Mouse (Mus musculus) liver, embryonic 12.5 days (tissue): ENCODE data around the gene Dars2. TPM values are rescaled to one million over a fixed set of nuclear protein-coding genes. Genes with fewer than 3 reads are reported as not detected.
A peak's percentile ranks its signal among the peaks of the same experiment; 100 is the strongest.

Experiments used
- ATAC-seq: fragments of 200-750 bp; cut with Nextera tagmentation; 2 replicates; pipeline ENCODE4 v1.8.0; 2017; ENCODE audit warnings: moderate number of reproducible peaks, mild to moderate bottlenecking, moderate library complexity
- H3K27ac ChIP-seq: fragments of 300-500 bp; sonication (generic); 2 replicates; pipeline ENCODE4 v1.5.1; 2016; ENCODE audit warnings: mild to moderate bottlenecking
- H3K27me3 ChIP-seq: fragments of 300-500 bp; sonication (generic); replicated peaks from 2 replicates; pipeline ENCODE4 v1.6.1; 2016; ENCODE audit warnings: mild to moderate bottlenecking, moderate library complexity
- H3K36me3 ChIP-seq: fragments of 300-500 bp; sonication (generic); 2 replicates; pipeline ENCODE4 v1.6.1; 2016; ENCODE audit warnings: mild to moderate bottlenecking, moderate library complexity
- H3K4me1 ChIP-seq: fragments of 300-500 bp; sonication (generic); 2 replicates; pipeline ENCODE4 v1.6.1; 2016
- H3K4me2 ChIP-seq: fragments of 300-500 bp; sonication (generic); 2 replicates; pipeline ENCODE4 v1.6.1; 2016; ENCODE audit warnings: mild to moderate bottlenecking, moderate library complexity
- H3K4me3 ChIP-seq: fragments of 300-500 bp; sonication (generic); 2 replicates; pipeline ENCODE4 v1.5.1; 2016; ENCODE audit warnings: mild to moderate bottlenecking, moderate library complexity
- H3K9ac ChIP-seq: fragments of 300-500 bp; sonication (generic); 2 replicates; pipeline ENCODE4 v1.6.1; 2016; ENCODE audit warnings: mild to moderate bottlenecking, moderate library complexity
- H3K9me3 ChIP-seq: fragments of 300-500 bp; sonication (generic); replicated peaks from 2 replicates; pipeline ENCODE4 v1.6.1; 2016; ENCODE audit warnings: mild to moderate bottlenecking, moderate library complexity
- WGBS: fragments of 180-500 bp; shearing (Covaris S2); methylation state at CpG from one replicate; pipeline ENCODE4 v1.1.7; 2016; ENCODE audit not compliant: insufficient replicate concordance; 5-methylcytosine and 5-hydroxymethylcytosine counted together
- polyA plus RNA-seq: library from polyadenylated mRNA; unstranded; fragments of >200 nt; fragmentation: Nextera tagmentation; extraction: Ambion mirVana; gene quantifications from 2 replicates; pipeline ENCODE4 v1.2.1, GENCODE M21; 2016

Gene Dars2
- polyA plus RNA-seq, 1 experiment from 2014 or later: 50.2 TPM

DNA sequence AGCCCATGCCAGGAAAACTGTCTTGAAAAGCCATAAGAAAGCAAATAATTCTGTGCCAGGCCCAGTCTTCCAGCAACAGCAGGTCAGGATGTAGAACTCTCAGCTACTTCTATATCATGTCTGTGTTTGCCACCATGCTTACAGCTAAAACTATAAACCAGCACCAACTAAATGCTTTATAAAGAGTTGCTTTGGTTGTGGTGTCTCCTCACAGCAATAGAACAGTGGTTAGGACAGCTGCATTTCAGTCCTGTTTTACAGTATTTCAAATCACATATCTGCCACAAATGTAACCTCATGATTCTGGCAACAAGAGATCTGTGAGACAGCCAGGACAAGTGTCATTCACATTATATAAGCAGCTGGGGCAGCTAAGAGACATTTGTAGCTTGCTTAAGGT is 29.6 kb downstream of the Dars2 start:
- no peak overlapping the region for H3K9ac ChIP-seq
- H3K27me3 ChIP-seq: no peaks in the 10 kb centered on the region
- peaks cover 24% of the 10 kb centered on the region for H3K4me1 ChIP-seq
- no peak for ATAC-seq
- H3K36me3 ChIP-seq: peaks cover 91% of the 10 kb centered on the region
- no peak overlapping the region for H3K4me2 ChIP-seq
- peak overlapping the region; percentile 85 for H3K27ac ChIP-seq
- H3K4me3 ChIP-seq: no peak overlapping the region
- H3K9me3 ChIP-seq: no peaks in the 10 kb centered on the region

DNA sequence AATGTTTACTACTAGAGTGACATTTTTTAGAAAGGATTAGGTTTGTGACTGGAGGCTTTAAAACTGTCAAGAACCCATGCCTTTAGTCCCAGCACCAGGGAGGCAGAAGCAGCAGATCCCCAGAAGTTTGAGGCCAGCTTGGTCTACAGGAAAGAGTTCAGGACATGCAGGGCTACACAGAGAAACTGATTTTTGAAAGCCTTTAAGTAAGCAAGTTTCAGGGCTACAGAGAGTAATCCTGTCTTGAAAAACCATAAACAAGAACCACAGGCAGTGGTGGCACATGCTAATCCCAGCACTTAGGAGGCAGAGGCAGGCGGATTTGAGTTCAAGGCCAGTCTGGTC is 30.1 kb downstream of the Dars2 start:
- peaks cover 91% of the 10 kb centered on the region for H3K36me3 ChIP-seq

DNA sequence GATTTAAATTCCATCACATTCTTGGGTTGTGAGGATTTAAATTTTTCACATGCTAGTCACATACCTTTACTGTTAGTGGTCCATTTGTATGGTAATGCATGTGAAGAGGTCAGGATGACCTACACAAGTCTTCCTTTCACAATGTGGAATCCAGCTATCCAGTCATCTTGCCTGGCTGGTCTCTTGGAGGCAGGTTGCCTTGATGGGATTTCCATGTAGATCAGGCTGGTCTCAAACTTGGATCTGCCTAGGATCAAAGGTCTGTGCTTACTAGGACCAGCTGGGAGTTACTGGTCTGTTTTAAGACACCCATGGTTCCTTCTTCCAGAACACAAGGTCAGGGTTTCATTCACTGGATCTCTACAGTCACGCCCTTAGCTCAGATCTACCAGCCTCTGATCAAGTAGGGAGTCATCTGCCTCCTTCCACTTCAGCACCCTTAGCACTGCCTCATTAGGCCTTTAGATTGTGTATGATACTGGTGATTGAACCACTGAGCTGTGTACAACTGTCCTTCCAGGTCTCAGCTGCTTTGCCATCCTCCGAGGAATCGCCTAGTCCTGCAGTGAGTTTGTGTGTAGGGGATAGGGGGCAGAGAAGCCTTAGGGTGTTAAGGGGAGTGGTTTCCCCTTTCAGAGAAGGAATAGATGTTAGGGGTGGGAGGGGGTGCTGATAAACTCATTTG is 30.6 kb downstream of the Dars2 start:
- peaks cover 85% of the 10 kb centered on the region for H3K36me3 ChIP-seq
- H3K27me3 ChIP-seq: no peaks in the 10 kb centered on the region
- peak overlapping the region; percentile 85 for H3K27ac ChIP-seq
- ATAC-seq: peak; percentile 66
- no peak overlapping the region for H3K9ac ChIP-seq
- peaks cover 24% of the 10 kb centered on the region for H3K4me1 ChIP-seq
- H3K9me3 ChIP-seq: no peaks in the 10 kb centered on the region
- H3K4me3 ChIP-seq: no peak overlapping the region
- 5% methylated on average over 3 of the region's 3 CpGs for WGBS
- H3K4me2 ChIP-seq: no peak overlapping the region

More for the DNA sequence above, 30.1 kb downstream of the Dars2 start:
- H3K27me3 ChIP-seq: no peaks in the 10 kb centered on the region
- ATAC-seq: no peak; the same call in 1 of the 2 replicates
- peaks cover 24% of the 10 kb centered on the region for H3K4me1 ChIP-seq
- H3K4me3 ChIP-seq: no peak overlapping the region
- H3K9ac ChIP-seq: no peak overlapping the region
- 71% methylated on average over 1 of the region's 1 CpGs for WGBS
- peak overlapping the region; percentile 85 for H3K27ac ChIP-seq
- no peaks in the 10 kb centered on the region for H3K9me3 ChIP-seq
- H3K4me2 ChIP-seq: no peak overlapping the region

DNA sequence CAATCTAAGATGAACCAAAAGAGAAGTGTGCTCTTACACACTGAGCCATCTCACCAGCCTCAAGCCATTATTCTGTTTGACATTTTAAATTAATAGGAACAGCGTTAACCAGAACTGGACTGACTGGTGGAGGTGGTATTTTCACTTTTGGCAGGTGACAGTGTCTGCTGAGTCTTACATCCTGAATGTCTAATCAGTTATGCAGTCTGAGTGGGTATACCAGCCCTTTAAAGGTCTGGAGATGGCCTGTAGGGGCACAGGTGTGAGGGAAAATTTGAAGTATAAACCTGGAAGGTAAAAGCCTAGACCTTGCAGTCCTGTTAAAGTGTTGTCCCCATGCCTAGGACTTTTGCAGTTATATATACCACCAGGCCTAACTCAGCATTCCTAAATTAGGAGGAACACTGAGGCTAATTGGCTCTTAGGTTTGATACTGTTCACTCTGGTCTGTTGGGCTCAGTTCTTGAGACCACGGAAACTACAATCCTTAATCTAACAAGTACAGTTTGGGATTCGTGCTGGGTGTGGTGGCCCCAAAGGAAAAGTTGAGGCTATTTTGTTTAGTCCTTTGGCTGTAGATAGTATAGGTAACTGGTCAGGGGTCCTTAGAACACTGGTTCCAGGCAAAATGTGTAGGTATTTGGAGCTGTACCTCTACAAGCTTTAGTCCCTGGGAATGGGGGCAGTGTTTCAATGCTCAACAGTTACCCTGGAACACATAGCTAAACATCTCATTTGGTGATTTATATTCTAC is 31.3 kb downstream of the Dars2 start:
- Histone ChIP-seq H3K4me3 (no peak overlapping the region), H3K9me3 (no peaks in the 10 kb centered on the region), H3K27ac (peak overlapping the region; percentile 85), H3K9ac (peak overlapping the region; percentile 35), H3K36me3 (peaks cover 78% of the 10 kb centered on the region), H3K4me1 (peaks cover 26% of the 10 kb centered on the region), H3K27me3 (no peaks in the 10 kb centered on the region), H3K4me2 (no peak overlapping the region)
- 9% methylated on average over 3 of the region's 3 CpGs for WGBS
- peak; percentile 45 for ATAC-seq

DNA sequence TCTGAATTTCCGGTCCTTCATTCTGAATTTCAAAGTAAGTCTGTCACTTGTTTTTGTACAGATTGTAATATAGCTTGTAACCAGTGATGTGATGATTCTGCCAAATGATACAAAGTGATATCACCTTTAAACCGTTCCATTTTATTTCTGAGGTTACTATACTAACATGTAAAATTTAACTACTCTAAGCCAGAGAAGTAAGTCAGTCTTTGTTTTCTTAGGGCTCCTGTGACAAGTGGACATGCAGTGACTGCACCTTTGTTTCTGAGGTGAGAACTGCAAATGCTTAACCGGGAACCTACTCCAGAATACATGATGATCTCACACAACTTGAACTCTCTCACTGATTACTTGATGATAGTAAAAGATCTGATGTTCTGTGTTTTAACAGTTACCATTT is 32.5 kb downstream of the Dars2 start:
- peak overlapping the region; percentile 88 for H3K9ac ChIP-seq
- H3K27me3 ChIP-seq: no peaks in the 10 kb centered on the region
- peak overlapping the region; percentile 85 for H3K27ac ChIP-seq
- H3K4me3 ChIP-seq: peak overlapping the region; percentile 78
- H3K36me3 ChIP-seq: peaks cover 67% of the 10 kb centered on the region
- WGBS: 24% methylated on average over 3 of the region's 3 CpGs
- peak overlapping the region; percentile 88 for H3K4me2 ChIP-seq
- peaks cover 37% of the 10 kb centered on the region for H3K4me1 ChIP-seq
- no peak for ATAC-seq
- no peaks in the 10 kb centered on the region for H3K9me3 ChIP-seq

DNA sequence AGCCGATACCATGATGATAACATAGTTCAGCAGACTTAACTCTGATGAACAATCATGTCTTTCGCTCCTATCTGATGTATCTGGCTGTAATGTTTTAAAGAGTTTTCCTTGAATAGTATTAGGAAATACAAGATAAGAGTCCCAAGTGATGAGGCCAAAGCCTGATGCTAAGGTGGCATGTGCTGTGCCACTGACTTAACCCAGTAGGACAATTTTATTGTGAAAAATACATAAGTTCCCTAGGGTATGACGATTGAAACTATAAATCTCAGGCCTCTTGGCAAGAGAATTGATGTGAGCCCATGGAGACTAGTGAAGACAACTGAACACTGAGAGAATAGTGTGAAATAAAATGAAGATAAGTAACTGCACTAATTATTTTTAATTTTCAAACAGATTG is 32.9 kb downstream of the Dars2 start:
- peaks cover 63% of the 10 kb centered on the region for H3K36me3 ChIP-seq
- peak overlapping the region; percentile 88 for H3K4me2 ChIP-seq
- H3K27ac ChIP-seq: peak overlapping the region; percentile 85
- H3K27me3 ChIP-seq: no peaks in the 10 kb centered on the region
- ATAC-seq: no peak
- no peaks in the 10 kb centered on the region for H3K9me3 ChIP-seq
- H3K4me3 ChIP-seq: peak overlapping the region; percentile 78
- peaks cover 41% of the 10 kb centered on the region for H3K4me1 ChIP-seq
- H3K9ac ChIP-seq: peak overlapping the region; percentile 88
- WGBS: 7% methylated on average over 3 of the region's 3 CpGs

DNA sequence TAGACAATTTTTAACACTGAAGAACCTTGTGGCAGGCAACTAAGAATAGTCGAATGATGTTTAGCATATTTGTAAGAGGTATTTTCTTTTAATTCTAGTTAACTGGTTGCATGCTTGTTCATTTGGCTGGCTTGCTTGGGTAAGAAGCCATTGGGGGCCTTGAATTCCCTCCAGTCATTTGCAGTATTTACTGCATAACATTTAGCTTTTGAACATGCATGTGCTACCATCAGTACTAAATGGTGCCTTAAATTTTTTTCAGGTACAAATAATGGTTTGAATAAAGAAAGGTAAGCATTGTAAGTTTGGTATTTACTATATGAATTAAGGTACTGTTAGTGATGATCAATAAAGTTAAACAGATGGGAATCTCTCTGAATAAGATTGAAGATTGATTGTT is 33.4 kb downstream of the Dars2 start:
- peaks cover 47% of the 10 kb centered on the region for H3K4me1 ChIP-seq
- peak overlapping the region; percentile 88 for H3K9ac ChIP-seq
- peak overlapping the region; percentile 78 for H3K4me3 ChIP-seq
- peak overlapping the region; percentile 96 for H3K27ac ChIP-seq
- no peaks in the 10 kb centered on the region for H3K9me3 ChIP-seq
- H3K27me3 ChIP-seq: no peaks in the 10 kb centered on the region
- peak overlapping the region; percentile 88 for H3K4me2 ChIP-seq
- 0% methylated on average over 1 of the region's 1 CpGs for WGBS
- ATAC-seq: no peak
- H3K36me3 ChIP-seq: peaks cover 60% of the 10 kb centered on the region

DNA sequence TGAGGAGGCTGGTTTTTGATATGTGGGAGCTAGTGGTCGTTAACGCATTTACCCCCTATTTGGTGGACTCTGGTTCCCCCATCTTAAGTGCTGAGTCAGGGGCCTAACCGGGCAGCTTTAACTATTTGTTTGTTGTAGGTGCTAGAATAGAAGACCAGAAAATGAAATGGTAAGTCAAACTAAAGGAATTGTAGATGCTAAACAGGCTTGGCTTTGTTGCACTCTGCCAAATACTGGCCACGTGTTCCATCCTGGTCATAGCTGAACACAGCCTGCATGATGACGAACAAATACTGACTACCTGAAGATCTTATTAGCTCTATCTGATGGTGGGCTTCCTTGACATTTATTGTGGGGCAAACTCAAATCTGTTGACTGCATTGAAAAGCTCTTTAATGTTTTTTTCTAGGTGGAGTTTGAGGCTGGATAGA is 34.0 kb downstream of the Dars2 start:
- H3K27me3 ChIP-seq: no peaks in the 10 kb centered on the region
- 0% methylated on average over 5 of the region's 5 CpGs for WGBS
- H3K4me3 ChIP-seq: peak overlapping the region; percentile 78
- peak overlapping the region; percentile 88 for H3K4me2 ChIP-seq
- H3K36me3 ChIP-seq: peaks cover 60% of the 10 kb centered on the region
- peaks cover 50% of the 10 kb centered on the region for H3K4me1 ChIP-seq
- no peak for ATAC-seq
- peak overlapping the region; percentile 96 for H3K27ac ChIP-seq
- no peaks in the 10 kb centered on the region for H3K9me3 ChIP-seq
- peak overlapping the region; percentile 88 for H3K9ac ChIP-seq

DNA sequence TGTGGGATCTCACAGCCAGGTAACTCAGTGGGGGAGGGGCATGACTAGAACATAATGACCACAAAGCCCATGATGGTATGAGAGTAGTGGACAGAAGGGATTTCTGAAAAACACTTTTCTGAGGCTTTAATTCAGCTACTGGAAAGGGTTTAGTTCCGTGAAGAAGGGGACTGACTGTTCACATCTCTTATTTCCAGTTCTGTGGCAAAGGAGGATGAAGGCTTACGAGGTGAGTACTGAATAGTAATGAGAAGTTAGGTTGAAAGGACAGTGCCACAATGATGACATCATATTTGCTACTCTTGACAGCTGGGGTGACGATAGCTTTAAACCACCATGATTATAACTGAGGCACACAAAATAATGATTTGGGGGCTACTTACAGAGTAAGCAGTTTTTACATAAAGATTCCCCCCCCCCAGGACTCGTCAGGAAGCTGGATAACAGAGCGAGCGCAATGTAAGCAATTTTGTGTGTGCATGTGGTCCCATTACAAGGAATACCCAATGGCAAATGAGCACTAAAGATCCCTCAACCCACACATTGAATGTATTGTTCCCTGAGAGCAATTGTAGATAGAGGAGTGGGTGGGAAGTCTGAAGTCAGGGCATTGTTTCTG is 34.6 kb downstream of the Dars2 start:
- H3K27ac ChIP-seq: peak overlapping the region; percentile 96

DNA sequence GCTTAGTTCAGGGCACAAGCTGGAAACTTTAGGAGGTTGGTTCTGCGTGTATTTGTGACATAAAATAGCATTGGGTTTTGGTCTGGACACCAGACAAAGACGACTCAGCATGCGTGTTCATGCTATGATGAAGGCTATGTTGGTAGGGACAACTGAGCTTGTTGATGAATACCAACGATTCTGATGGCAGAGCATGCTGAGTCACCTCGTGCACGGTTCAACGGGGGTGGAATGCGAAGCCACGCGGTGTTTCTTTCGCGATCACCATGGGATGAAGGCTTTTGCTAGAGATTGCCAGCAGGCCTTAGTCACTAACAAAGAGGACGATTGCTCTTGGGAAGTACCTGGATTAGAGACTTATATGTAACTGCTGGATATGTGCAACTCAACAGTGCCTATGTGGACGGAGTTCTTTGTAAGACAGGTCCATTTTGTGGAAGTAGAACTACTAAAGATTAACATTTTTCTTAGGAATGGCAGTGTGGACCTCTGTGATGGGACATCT is 35.1 kb downstream of the Dars2 start:
- H3K36me3 ChIP-seq: peaks cover 59% of the 10 kb centered on the region
- under 1% methylated on average over 14 of the region's 14 CpGs for WGBS
- peak overlapping the region; percentile 88 for H3K9ac ChIP-seq
- peaks cover 51% of the 10 kb centered on the region for H3K4me1 ChIP-seq
- H3K27me3 ChIP-seq: no peaks in the 10 kb centered on the region
- peak overlapping the region; percentile 88 for H3K4me2 ChIP-seq
- no peaks in the 10 kb centered on the region for H3K9me3 ChIP-seq
- peak; percentile 30 for ATAC-seq
- peak overlapping the region; percentile 96 for H3K27ac ChIP-seq
- peak overlapping the region; percentile 78 for H3K4me3 ChIP-seq

More for the DNA sequence above, 34.6 kb downstream of the Dars2 start:
- ATAC-seq: no peak
- Histone ChIP-seq H3K4me3 (peak overlapping the region; percentile 78), H3K9me3 (no peaks in the 10 kb centered on the region), H3K36me3 (peaks cover 60% of the 10 kb centered on the region), H3K4me1 (peaks cover 50% of the 10 kb centered on the region), H3K27me3 (no peaks in the 10 kb centered on the region), H3K4me2 (peak overlapping the region; percentile 88), H3K9ac (peak overlapping the region; percentile 88)
- WGBS: 0% methylated on average over 6 of the region's 6 CpGs

DNA sequence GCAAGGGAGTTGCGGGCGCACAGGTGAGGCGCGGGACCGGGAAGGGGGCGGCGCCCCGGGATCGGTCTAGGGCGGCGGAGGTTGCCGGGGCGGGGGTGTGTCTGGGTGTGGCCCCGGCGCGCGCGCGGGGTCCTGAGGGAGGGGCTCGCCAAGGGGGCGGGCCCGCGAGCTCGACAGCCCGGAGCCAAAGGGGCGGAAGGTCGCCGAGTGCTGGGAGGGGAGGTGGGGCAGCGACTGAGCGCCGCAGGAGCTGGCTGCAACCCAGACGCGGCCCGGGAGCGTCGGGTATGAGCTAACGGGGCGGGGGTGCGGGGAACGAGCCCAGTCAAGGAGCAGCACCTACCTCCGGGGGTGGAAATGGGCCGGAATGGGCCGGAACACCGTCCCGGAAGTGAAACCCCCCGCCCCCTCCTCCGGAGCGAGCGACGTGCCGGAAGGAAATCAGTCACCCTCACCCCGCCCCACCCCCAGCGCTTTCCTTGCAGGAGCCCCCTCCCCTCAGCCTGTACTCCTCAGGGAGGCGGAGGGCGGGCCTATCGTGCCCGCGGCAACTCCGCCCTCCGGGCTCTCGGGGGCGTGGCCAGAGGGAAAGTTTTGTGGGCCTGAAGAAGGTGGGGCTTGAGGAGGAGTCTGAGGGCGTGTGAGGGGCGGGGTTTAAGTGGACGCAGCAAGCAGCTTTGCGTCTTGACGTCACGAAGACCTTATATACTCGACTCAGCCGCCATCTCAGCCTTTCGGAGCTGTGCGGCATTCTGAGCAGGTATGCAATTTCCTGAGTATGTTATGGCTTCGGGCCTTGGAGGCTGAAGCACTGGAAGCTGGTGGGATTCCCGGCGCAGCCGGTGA is 35.8 kb downstream of the Dars2 start, which contains the start of gene Zbtb37:
Zbtb37 (minus strand) TSS at position 415 of the 846 bp plus-strand sequence.
- Histone ChIP-seq H3K4me3 (peak within 1 kb of the TSS; percentile 78), H3K4me1 (peaks cover 47% of the 10 kb centered on the region), H3K9ac (peak within 1 kb of the TSS; percentile 88), H3K27me3 (no peaks in the 10 kb centered on the region), H3K36me3 (peaks cover 60% of the 10 kb centered on the region), H3K4me2 (peak within 1 kb of the TSS; percentile 88), H3K27ac (peak within 1 kb of the TSS; percentile 96), H3K9me3 (no peaks in the 10 kb centered on the region)
- ATAC-seq: peak; percentile 81
- under 1% methylated on average over 71 of the region's 76 CpGs for WGBS
